Mouse (Mus musculus) MEL (cell line): ENCODE measurements around the gene Catsper1.

Experiments used
- CHD2 ChIP-seq: IDR thresholded peaks from 2 replicates; pipeline ENCODE4 v1.6.1; 2011; ENCODE audit warnings: low read length, improper control_type of control experiment
- CTCF ChIP-seq, 3 experiments: IDR thresholded peaks in 2 of 3; conservative IDR thresholded peaks in 1 of 3; 2 replicates each; pipeline ENCODE4 v1.5.1; 2011 to 2012; ENCODE audit warnings: low read length in 3 of 3, low read depth in 2 of 3, mild to moderate bottlenecking in 2 of 3, improper control_type of control experiment in 1 of 3, inconsistent platforms in 1 of 3, mixed read lengths in 1 of 3, moderate library complexity in 1 of 3; ENCODE audit not compliant: control insufficient read depth in 1 of 3, insufficient read depth in 1 of 3, poor library complexity in 1 of 3, severe bottlenecking in 1 of 3
- ETS1 ChIP-seq: IDR thresholded peaks from 2 replicates; pipeline ENCODE4 v1.6.1; 2012; ENCODE audit warnings: low read depth, mild to moderate bottlenecking, inconsistent platforms, low read length, improper control_type of control experiment, moderate library complexity
- GATA1 ChIP-seq: IDR thresholded peaks from 2 replicates; pipeline ENCODE4 v1.6.1; 2011; ENCODE audit warnings: low read depth, low read length, improper control_type of control experiment
- POLR2A ChIP-seq, 2 experiments: IDR thresholded peaks; 2 replicates each; pipeline ENCODE4 v1.6.1; 2011 to 2012; ENCODE audit warnings: low read length in 2 of 2, mild to moderate bottlenecking in 2 of 2, control low read depth in 1 of 2, improper control_type of control experiment in 1 of 2, low read depth in 1 of 2, moderate library complexity in 1 of 2; ENCODE audit not compliant: control insufficient read depth in 1 of 2, insufficient read depth in 1 of 2, poor library complexity in 1 of 2
- TCF12 ChIP-seq: IDR thresholded peaks from 2 replicates; pipeline ENCODE4 v1.6.1; 2014; ENCODE audit warnings: low read depth, mild to moderate bottlenecking, inconsistent platforms, low read length, improper control_type of control experiment, moderate library complexity
- ZMIZ1 ChIP-seq: IDR thresholded peaks from 2 replicates; pipeline ENCODE4 v1.6.1; 2012; ENCODE audit warnings: low read depth, mild to moderate bottlenecking, inconsistent platforms, low read length, improper control_type of control experiment, moderate library complexity

GRCm38 (mm10) chr19:5388011-5388441 lies 52.5 kb downstream of the Catsper1 start:
- TF ChIP-seq POLR2A (IDR thresholded peaks at IDR 0.05; ENCODE audit: control insufficient read depth in 1 of 2, insufficient read depth in 1 of 2, low read depth in 1 of 2, low read length in 2 of 2, poor library complexity in 1 of 2) (no peak), TCF12 (no peak), ETS1 (no peak), CTCF (IDR thresholded peaks at IDR 0.05 in 2 of 3, conservative IDR thresholded peaks at IDR 0.05 in 1 of 3; ENCODE audit: control insufficient read depth in 1 of 3, insufficient read depth in 1 of 3, low read depth in 2 of 3, low read length in 3 of 3, poor library complexity in 1 of 3, severe bottlenecking in 1 of 3) (no peak), ZMIZ1 (no peak), CHD2 (no peak), GATA1 (no peak)
